Mouse (Mus musculus) neural tube, embryonic 12.5 days (tissue): ENCODE results near the gene Haus2. TPM values are rescaled to one million over a fixed set of nuclear protein-coding genes. Genes with fewer than 3 reads are reported as not detected.

Experiments used
- ATAC-seq: fragments of 200-750 bp; cut with Nextera tagmentation; 2 replicates; pipeline ENCODE4 v1.8.0; 2017; ENCODE audit warnings: low read depth, mild to moderate bottlenecking, moderate TSS enrichment, moderate library complexity; ENCODE audit not compliant: low FRiP score
- H3K27ac ChIP-seq: fragments of 300-500 bp; sonication (generic); 2 replicates; pipeline ENCODE4 v1.5.1; 2016
- H3K27me3 ChIP-seq: fragments of 300-500 bp; sonication (generic); replicated peaks from 2 replicates; pipeline ENCODE4 v1.6.1; 2016; ENCODE audit warnings: mild to moderate bottlenecking
- H3K36me3 ChIP-seq: fragments of 300-500 bp; sonication (generic); 2 replicates; pipeline ENCODE4 v1.6.1; 2016; ENCODE audit warnings: mild to moderate bottlenecking
- H3K4me1 ChIP-seq: fragments of 300-500 bp; sonication (generic); 2 replicates; pipeline ENCODE4 v1.6.1; 2016
- H3K4me2 ChIP-seq: fragments of 300-500 bp; sonication (generic); replicated peaks from 2 replicates; pipeline ENCODE4 v1.6.1; 2016; ENCODE audit warnings: mild to moderate bottlenecking
- H3K4me3 ChIP-seq: fragments of 300-500 bp; sonication (generic); 2 replicates; pipeline ENCODE4 v1.5.1; 2016
- H3K9ac ChIP-seq: fragments of 300-500 bp; sonication (generic); 2 replicates; pipeline ENCODE4 v1.6.1; 2016; ENCODE audit warnings: mild to moderate bottlenecking
- H3K9me3 ChIP-seq: fragments of 300-500 bp; sonication (generic); 2 replicates; pipeline ENCODE4 v1.6.1; 2016; ENCODE audit warnings: mild to moderate bottlenecking
- WGBS: fragments of 180-500 bp; shearing (Covaris S2); methylation state at CpG from one replicate; pipeline ENCODE4 v1.1.7; 2016; 5-methylcytosine and 5-hydroxymethylcytosine counted together
- polyA plus RNA-seq: library from polyadenylated mRNA; unstranded; fragments of >200 nt; fragmentation: Nextera tagmentation; extraction: Ambion mirVana; gene quantifications from 2 replicates; pipeline ENCODE4 v1.2.1, GENCODE M21; 2016

Haus2 gene
- polyA plus RNA-seq, 1 experiment from 2014 or later = 32.7 TPM

- no peaks in the 10 kb centered on the region for H3K4me1 ChIP-seq
- no peak overlapping the region for H3K9ac ChIP-seq
- H3K27ac ChIP-seq = no peak overlapping the region
- H3K4me2 ChIP-seq = no peak overlapping the region
- H3K4me3 ChIP-seq = no peak overlapping the region
- no peaks in the 10 kb centered on the region for H3K36me3 ChIP-seq
- no peaks in the 10 kb centered on the region for H3K9me3 ChIP-seq
- WGBS = 98% methylated on average over 2 of the region's 2 CpGs
- ATAC-seq = no peak
- no peaks in the 10 kb centered on the region for H3K27me3 ChIP-seq
Observed at GRCm38 (mm10) chr2:120656711-120657110, 47.5 kb downstream of the Haus2 start.

- ATAC-seq = no peak
- H3K9me3 ChIP-seq = no peaks in the 10 kb centered on the region
- H3K27me3 ChIP-seq = no peaks in the 10 kb centered on the region
- no peak overlapping the region for H3K4me3 ChIP-seq
- no peak overlapping the region for H3K27ac ChIP-seq
- no peak overlapping the region for H3K4me2 ChIP-seq
- 72% methylated on average over 5 of the region's 5 CpGs for WGBS
- H3K4me1 ChIP-seq = no peaks in the 10 kb centered on the region
- H3K36me3 ChIP-seq = no peaks in the 10 kb centered on the region
- no peak overlapping the region for H3K9ac ChIP-seq
Observed at GRCm38 (mm10) chr2:120658486-120658885, 49.3 kb downstream of the Haus2 start.

DNA sequence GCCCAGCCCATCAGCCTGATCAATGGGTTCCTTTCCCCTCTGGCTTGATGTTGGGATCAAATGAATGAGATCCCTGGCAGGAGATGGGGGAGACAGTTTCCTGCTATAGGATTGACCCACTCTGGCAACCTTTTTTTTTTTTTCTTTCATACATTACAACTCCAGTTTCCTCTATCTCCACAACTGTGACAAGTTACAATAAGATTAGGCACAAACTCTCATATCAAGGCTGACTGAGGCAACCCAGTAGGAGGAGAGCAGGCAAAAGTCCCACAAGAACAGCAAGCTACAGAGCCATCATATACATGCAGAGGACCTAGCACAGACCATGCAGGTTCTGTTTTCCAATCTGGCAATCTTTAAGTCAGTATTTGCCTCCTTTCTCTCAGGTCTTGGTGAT, 50.1 kb downstream of the Haus2 start:
- no peak overlapping the region for H3K27ac ChIP-seq
- H3K9me3 ChIP-seq = no peaks in the 10 kb centered on the region
- H3K36me3 ChIP-seq = no peaks in the 10 kb centered on the region
- no peak overlapping the region for H3K4me3 ChIP-seq
- no peaks in the 10 kb centered on the region for H3K27me3 ChIP-seq
- no peak overlapping the region for H3K4me2 ChIP-seq
- ATAC-seq = no peak
- H3K9ac ChIP-seq = no peak overlapping the region
- no peaks in the 10 kb centered on the region for H3K4me1 ChIP-seq

DNA sequence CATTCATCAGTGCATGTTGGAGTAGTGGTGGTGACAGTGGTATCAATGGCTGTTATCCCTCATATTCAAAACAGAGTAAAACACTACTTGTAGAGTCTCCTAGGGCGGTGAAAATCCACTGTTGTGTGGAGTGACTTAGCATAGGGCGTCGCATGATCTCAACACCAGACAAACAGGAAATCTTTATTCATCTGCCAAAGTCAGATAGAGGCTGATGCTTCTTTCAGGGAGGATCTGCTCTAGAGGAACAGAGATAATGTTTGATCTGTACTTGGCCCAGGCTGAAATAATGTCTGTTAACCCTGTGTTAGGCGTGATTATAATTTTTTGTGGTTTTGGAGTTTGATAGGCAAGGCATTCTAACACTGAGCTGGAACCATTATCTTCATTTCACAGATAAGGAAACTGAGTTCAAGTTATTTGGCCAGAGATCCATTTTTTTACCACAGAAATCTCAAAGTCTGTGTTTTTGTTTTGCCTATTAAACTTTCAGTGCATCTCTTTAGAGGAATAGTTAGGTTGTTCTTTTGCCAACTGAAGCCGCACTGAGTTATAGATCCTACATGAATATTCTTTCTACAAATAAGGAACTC, 51.4 kb downstream of the Haus2 start:
- H3K4me2 ChIP-seq = no peak overlapping the region
- no peak overlapping the region for H3K9ac ChIP-seq
- 90% methylated on average over 5 of the region's 5 CpGs for WGBS
- H3K4me1 ChIP-seq = no peaks in the 10 kb centered on the region
- no peaks in the 10 kb centered on the region for H3K27me3 ChIP-seq
- H3K9me3 ChIP-seq = no peaks in the 10 kb centered on the region
- ATAC-seq = no peak
- no peak overlapping the region for H3K4me3 ChIP-seq
- no peaks in the 10 kb centered on the region for H3K36me3 ChIP-seq
- no peak overlapping the region for H3K27ac ChIP-seq

DNA sequence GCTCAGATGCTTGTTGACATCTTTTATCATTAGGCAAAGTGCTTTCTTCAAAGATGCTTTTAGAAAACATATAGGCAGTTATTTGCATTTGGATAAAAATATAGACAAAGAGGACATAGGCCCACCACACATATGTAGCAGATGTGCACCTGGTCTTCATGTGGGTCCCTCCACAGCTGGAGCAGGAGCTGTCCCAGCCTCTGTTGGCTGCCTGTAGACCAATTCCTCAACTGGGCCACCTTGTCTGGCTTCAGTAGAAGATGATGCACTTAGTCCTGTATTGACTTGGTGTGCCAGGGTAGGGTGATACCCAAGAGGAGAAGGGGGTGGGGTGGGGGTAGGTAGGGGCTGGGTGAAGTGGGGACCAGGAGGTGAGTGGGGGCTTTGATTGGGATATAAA, 53.6 kb downstream of the Haus2 start:
- no peaks in the 10 kb centered on the region for H3K9me3 ChIP-seq
- no peak for ATAC-seq
- no peak overlapping the region for H3K9ac ChIP-seq
- H3K27me3 ChIP-seq = no peaks in the 10 kb centered on the region
- H3K4me1 ChIP-seq = no peaks in the 10 kb centered on the region
- no peak overlapping the region for H3K4me3 ChIP-seq
- no peak overlapping the region for H3K27ac ChIP-seq
- no peak overlapping the region for H3K4me2 ChIP-seq
- peaks cover 5% of the 10 kb centered on the region; the same call in 1 of the 2 replicates for H3K36me3 ChIP-seq

DNA sequence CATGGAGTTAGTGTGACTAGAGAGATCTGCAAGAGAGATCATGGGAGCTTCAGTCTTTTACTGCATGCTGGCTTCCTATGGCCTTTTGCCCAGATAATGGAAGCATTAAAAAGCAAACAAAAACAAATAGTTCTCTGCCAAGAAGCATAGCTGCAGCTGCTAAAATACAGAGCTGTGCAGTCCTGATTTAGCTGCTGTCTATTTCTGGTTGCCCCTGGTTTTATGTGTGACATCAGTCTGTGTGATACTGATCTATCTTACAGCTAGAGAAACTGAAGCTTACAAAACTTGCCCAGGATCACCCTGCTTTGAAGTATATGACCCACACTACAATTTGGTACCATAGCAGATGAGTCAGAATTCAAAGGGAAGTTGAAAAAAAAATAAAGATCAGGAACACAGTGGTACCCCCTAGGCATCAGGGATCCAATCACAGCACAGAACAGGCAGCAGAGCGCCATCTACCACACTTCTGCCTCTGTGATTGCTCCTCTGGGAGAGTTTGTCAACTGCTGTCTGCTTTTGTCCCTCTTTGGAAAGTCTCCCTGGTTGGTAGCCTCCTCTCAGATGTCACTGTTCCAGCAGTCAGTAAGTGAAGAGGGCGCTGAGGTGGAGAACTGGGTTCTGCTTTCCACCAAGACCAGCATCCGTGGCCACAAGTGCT, 54.4 kb downstream of the Haus2 start:
- Histone ChIP-seq H3K27me3 (no peaks in the 10 kb centered on the region), H3K36me3 (peaks cover 5% of the 10 kb centered on the region; the same call in 1 of the 2 replicates), H3K9ac (no peak overlapping the region), H3K4me2 (no peak overlapping the region), H3K27ac (no peak overlapping the region), H3K9me3 (no peaks in the 10 kb centered on the region), H3K4me3 (no peak overlapping the region), H3K4me1 (no peaks in the 10 kb centered on the region)
- 74% methylated on average over 3 of the region's 3 CpGs for WGBS
- ATAC-seq = no peak

DNA sequence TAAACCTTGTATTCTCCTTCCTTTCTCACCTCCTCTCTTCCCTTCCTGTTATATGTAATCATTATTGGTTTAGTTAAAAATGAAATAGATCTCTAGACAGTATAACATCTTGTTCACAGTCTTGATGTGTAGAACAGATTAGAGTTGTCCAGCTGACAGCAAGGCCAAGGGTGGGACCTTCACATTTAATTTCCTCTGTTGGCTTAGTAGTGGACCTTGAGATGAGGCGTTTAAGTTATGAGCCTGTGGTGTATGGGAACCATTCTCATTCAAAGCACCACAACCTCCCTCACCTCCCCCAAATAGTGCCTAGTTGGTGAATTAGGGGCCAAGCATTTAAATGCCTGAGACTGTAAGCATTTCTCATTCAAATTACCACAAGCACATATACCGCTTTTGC, 58.3 kb downstream of the Haus2 start:
- no peaks in the 10 kb centered on the region for H3K4me1 ChIP-seq
- H3K4me3 ChIP-seq = no peak overlapping the region
- no peak overlapping the region for H3K9ac ChIP-seq
- 83% methylated on average over 2 of the region's 2 CpGs for WGBS
- no peak overlapping the region for H3K4me2 ChIP-seq
- H3K27ac ChIP-seq = no peak overlapping the region
- no peaks in the 10 kb centered on the region for H3K9me3 ChIP-seq
- H3K27me3 ChIP-seq = no peaks in the 10 kb centered on the region
- H3K36me3 ChIP-seq = peaks cover 5% of the 10 kb centered on the region; the same call in 1 of the 2 replicates
- no peak for ATAC-seq

- no peak overlapping the region for H3K9ac ChIP-seq
- H3K4me2 ChIP-seq = no peak overlapping the region
- no peak overlapping the region for H3K27ac ChIP-seq
- H3K27me3 ChIP-seq = no peaks in the 10 kb centered on the region
- 93% methylated on average over 2 of the region's 2 CpGs for WGBS
- no peaks in the 10 kb centered on the region for H3K9me3 ChIP-seq
- H3K36me3 ChIP-seq = peaks cover 5% of the 10 kb centered on the region; the same call in 1 of the 2 replicates
- no peak overlapping the region for H3K4me3 ChIP-seq
- H3K4me1 ChIP-seq = no peaks in the 10 kb centered on the region
- no peak for ATAC-seq
Observed at GRCm38 (mm10) chr2:120670253-120670652, 61.1 kb downstream of the Haus2 start.

Other genes starting within 250 kb of the Haus2 start
- gene Ganc, start 205.5 kb upstream of the Haus2 start, polyA plus RNA-seq = 10.6 and 10.7 TPM in 2 replicates
- gene Tmem87a, start 205.3 kb upstream of the Haus2 start, polyA plus RNA-seq = 6.8 and 8.0 TPM in 2 replicates
- 0.98 and 1.2 TPM in 2 replicates for gene Capn3, start 153.4 kb upstream of the Haus2 start, polyA plus RNA-seq
- 47.8 and 52.2 TPM in 2 replicates for gene Zfp106, start 45.5 kb upstream of the Haus2 start, polyA plus RNA-seq
- 34.2 and 35.1 TPM in 2 replicates for gene Snap23, start 41.7 kb upstream of the Haus2 start, polyA plus RNA-seq
- 38.1 and 39.3 TPM in 2 replicates for gene Lrrc57, start 137 bp downstream of the Haus2 start, polyA plus RNA-seq
- 4.2 and 4.8 TPM in 2 replicates for gene Stard9, start 19.7 kb downstream of the Haus2 start, polyA plus RNA-seq
- 7.5 and 9.7 TPM in 2 replicates for gene Cdan1, start 240.7 kb downstream of the Haus2 start, polyA plus RNA-seq
- 12.8 and 14.9 TPM in 2 replicates for gene Ttbk2, start 241.2 kb downstream of the Haus2 start, polyA plus RNA-seq